Mouse (Mus musculus) bone marrow, adult 2 months (tissue): ENCODE measurements around the gene Rps4x. TPM values are rescaled to one million over a fixed set of nuclear protein-coding genes. Genes with fewer than 3 reads are reported as not detected.
A peak's percentile ranks its signal among the peaks of the same experiment; 100 is the strongest.
"Not testable (repeated sequence)": the region's sequence is repeated elsewhere in the genome, so short reads cannot be mapped to it uniquely, and the experiment has no call there.

Experiments
- H3K27ac ChIP-seq: fragments of 200-500 bp; 2 replicates; pipeline ENCODE4 v1.5.1; 2012; ENCODE audit warnings: low read depth, mild to moderate bottlenecking, control low read depth, inconsistent platforms, low read length; ENCODE audit not compliant: control insufficient read depth, poor library complexity, insufficient read depth
- H3K4me1 ChIP-seq: fragments of 200-500 bp; 2 replicates; pipeline ENCODE4 v1.6.1; 2011; ENCODE audit warnings: low read length; ENCODE audit not compliant: control insufficient read depth, insufficient read depth
- H3K4me3 ChIP-seq: fragments of 200-500 bp; replicated peaks from 2 replicates; pipeline ENCODE3; 2011; ENCODE audit warnings: mild to moderate bottlenecking, low read depth, low read length, control low read depth; ENCODE audit not compliant: control insufficient read depth
- CTCF ChIP-seq: fragments of 200-500 bp; IDR thresholded peaks from 2 replicates; pipeline ENCODE4 v1.5.1; 2011; ENCODE audit warnings: low read length, control low read depth; ENCODE audit not compliant: control insufficient read depth, insufficient read depth
- POLR2A ChIP-seq: fragments of 200-500 bp; IDR thresholded peaks from 2 replicates; pipeline ENCODE4 v1.6.1; 2011; ENCODE audit warnings: low read depth, mild to moderate bottlenecking, control low read depth, low read length, borderline replicate concordance; ENCODE audit not compliant: control insufficient read depth
- WGBS: fragments of 180-500 bp; shearing (Covaris S2); methylation state at CpG from one replicate; pipeline ENCODE4 v1.1.7; 2018; 5-methylcytosine and 5-hydroxymethylcytosine counted together
- polyA plus RNA-seq: library from polyadenylated mRNA; stranded (reverse); fragments of >200 nt; gene quantifications from 2 replicates; pipeline ENCODE4 v1.2.4, GENCODE M21; 2011; ENCODE audit warnings: low replicate concordance; ENCODE audit not compliant: missing spikeins, insufficient read depth, insufficient read length

The Rps4x gene
- 1,000 and 1,371 TPM in 2 replicates for polyA plus RNA-seq

DNA sequence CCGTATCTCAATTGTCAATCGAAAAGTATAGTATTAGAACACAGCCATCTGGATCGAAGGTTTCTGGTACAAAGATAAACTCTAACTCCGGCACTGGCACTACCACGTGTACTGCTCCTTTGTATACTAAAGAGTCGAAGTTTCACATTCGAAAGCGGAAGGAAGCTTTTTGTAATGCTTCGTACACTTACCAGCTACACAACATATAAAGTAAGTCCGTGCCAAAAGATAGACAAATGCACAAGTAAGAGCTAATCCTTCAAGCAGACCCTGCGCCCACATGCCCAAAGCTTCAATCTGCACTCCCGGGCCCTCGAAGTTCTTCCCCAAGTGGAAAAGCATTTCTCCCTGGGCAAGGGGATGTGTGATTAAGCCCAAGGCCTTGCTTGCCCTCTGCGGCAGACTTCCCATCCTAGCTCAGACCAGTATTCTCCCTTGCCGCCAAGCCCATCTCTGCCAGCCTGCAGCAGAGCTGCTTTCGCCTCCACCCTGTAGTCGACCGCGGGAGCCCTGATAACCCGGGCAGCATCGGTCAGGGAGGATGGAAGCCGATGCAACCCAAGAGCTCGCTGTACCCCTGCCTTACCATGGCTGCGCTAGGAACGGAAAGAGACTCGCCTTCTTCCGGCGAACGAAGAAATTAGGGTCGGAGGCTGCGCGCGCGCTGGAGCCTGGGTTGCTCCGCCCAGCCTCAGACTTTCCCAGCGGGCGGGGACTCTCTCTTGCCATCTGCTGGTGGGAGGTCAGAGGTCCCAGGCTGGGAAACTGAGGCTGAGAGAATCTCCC, at the start of gene Rps4x:
Gene Rps4x (minus strand): TSS at position 683 of the 786 bp plus-strand sequence.
- peak within 1 kb of the TSS; percentile 79 for H3K27ac ChIP-seq
- TF ChIP-seq POLR2A (peak; percentile 78; the same call in 1 of the 2 replicates), CTCF (peak; percentile 68)
- WGBS: 11% methylated on average over 37 of the region's 37 CpGs
- no peaks in the 10 kb centered on the region for H3K4me1 ChIP-seq
- H3K4me3 ChIP-seq: peak within 1 kb of the TSS; percentile 68

DNA sequence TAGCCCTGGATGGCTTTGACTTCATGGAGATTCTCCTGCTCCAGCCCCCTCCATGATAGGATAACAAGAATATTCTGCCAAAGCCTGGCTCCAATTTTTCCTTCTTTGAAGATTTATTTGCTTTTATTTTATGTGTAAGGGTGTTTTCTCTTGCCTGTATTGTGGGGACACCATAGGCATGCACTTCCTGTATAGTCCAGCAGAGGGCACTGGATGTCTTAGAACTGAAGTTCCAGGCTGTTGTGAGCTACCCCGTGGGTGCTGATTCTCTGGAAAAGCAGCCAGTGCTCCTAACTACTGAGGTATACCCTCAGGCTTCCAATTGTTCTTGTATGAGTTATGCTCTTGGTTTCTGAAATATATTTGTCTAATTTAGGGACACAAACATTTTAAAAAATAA, 29.9 kb upstream of the Rps4x start:
- H3K4me3 ChIP-seq: no peak overlapping the region

GRCm38 (mm10) chrX:102215356-102215755, 26.2 kb upstream of the Rps4x start:
- 59% methylated on average over 9 of the region's 9 CpGs for WGBS

More for the DNA sequence above, 29.9 kb upstream of the Rps4x start:
- TF ChIP-seq POLR2A: no peak
- peak; percentile 40; the same call in 1 of the 2 replicates for TF ChIP-seq CTCF
- no peak overlapping the region for H3K27ac ChIP-seq
- 11% methylated on average over 1 of the region's 1 CpGs for WGBS
- H3K4me1 ChIP-seq: no peaks in the 10 kb centered on the region

DNA sequence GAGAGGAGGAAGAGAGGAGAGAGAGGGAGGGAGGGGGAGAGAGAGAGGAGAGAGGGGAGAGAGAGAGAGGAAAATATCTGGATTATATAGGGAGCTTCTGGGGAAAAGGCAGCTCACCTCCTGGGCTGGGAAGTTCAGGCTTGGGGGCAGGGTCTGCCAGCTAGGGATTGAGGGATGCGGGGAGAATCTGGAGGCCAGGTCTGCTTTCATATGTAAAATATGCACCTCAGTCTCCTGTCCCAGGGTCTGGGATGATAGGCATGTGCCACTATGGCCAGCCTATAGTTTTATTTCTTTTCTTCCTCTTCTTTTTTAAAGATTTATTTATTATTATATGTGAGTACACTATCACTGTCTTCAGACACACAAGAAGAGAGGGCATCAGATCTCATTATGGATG, 1.6 kb upstream of the Rps4x start:
- Histone ChIP-seq H3K4me1 (no peaks in the 10 kb centered on the region), H3K27ac (no peak overlapping the region), H3K4me3 (no peak overlapping the region)
- 80% methylated on average over 1 of the region's 1 CpGs for WGBS
- no peak for TF ChIP-seq CTCF
- no peak for TF ChIP-seq POLR2A

More at GRCm38 (mm10) chrX:102215356-102215755, 26.2 kb upstream of the Rps4x start:
- not testable (repeated sequence) for H3K4me1 ChIP-seq, H3K27ac ChIP-seq, H3K4me3 ChIP-seq
- peak; percentile 36; the same call in 1 of the 2 replicates for TF ChIP-seq CTCF

DNA sequence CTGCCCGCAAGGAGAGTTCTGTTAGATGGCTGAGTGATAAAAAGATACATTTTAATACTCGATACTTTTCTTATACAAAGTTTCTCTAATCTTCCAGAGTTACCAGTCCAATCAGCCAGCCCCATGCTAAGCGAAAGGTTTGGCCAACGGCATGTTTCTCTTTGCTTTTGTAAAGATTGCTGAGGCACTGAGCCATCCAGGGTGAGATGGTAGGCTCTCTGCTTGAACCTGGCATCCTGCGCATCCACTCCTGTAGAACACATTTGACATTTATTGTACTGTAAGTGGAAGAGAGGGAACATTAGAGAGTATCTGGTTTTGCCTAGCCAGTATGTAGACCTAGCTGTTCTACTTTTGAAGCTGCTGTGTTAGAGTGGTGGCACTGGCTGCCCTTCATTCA, 387 bp upstream of the Rps4x start:
- Histone ChIP-seq H3K4me3 (no peak overlapping the region), H3K27ac (no peak overlapping the region), H3K4me1 (no peaks in the 10 kb centered on the region)
- TF ChIP-seq CTCF: no peak
- no peak for TF ChIP-seq POLR2A
- 34% methylated on average over 5 of the region's 5 CpGs for WGBS

DNA sequence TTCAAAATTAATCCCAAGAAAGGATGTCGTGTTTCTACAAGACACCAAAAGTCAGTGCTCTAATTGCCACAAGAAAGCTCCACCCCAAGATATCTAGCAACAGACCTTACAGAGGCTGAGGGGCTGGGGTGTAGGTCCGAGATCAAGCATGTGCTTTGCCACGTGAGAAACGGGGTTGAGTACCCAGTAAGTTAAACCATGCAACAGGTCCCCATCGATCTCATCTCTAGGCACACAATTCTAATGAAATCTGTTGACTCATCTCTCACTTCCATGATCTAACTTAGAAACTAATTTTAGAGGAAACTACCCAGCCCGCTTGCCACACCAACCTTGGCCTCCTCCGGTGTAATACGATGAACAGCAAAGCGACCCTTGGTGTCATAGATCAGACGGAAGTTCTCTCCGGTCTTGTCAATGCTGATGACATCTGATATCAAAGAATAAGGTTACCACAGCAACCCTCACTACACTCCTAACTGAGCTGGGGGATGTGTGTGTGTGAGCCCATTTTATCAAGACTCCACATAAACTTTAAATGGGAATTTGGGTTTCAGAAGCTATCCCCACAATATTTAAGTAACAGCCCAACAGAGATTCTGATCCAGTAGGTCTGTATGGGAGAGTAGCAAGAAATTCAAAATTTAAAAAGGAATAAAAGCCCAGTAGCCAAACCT, 2.0 kb downstream of the Rps4x start:
- no peak for TF ChIP-seq CTCF
- TF ChIP-seq POLR2A: no peak
- no peaks in the 10 kb centered on the region for H3K4me1 ChIP-seq
- peak overlapping the region; percentile 9 for H3K4me3 ChIP-seq
- H3K27ac ChIP-seq: no peak overlapping the region
- 24% methylated on average over 11 of the region's 11 CpGs for WGBS

DNA sequence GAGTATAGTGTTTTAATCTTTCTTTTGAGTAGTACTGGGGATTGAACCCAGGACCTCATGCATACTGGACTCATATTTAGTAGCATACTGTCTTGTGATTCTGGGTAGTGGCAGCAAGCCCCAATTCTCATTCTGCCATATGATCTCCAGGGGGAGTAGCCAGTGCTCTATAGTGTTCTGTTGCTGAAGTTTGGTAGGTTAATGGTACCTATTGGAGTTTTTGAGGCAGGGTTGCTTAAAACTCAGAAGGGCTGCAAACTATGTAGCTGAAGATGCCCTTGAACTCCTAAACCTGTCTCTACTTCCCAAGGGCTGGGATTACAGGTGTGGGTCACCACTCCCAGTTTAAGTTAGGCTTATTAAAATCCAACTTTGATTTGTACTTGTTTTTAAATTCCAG, 6.6 kb downstream of the Rps4x start:
- no peak overlapping the region for H3K4me3 ChIP-seq
- TF ChIP-seq POLR2A (no peak), CTCF (no peak)
- H3K27ac ChIP-seq: no peak overlapping the region
- no peaks in the 10 kb centered on the region for H3K4me1 ChIP-seq

DNA sequence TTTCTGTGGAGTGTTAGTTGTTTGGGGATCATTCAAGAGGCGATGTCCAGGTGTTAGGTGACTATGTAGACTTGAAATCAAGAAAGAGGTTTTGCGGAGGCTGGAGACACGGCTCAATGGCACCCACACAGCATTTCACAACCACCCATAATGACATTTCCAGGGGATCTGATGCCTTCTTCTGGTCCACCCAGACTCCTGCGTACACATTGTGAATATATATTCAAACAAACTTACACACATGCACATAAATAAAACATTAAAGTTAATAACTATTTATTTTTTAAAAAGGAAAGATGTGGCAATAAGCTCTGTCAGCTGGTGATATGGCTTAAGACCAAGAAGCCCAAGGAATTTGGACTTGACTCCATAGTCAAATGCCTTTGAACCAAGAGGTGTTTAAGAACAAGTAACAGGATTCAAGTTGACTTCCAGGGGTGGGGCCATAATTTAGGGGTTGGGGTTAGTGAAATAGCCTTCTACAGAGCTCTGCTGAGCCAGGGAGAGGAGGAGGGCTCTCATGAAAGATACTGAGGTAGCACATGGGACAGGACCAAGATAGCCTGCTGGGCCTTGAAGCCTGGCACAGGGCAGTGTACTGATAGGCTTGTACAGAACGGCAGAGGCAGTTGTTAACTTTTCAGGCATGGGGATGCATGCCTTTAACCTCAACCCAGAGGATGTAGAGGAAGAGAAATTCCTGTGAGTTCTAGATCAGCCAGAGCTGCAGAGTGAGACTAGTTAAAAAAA, 13.5 kb downstream of the Rps4x start:
- Histone ChIP-seq H3K4me1 (no peaks in the 10 kb centered on the region), H3K27ac (no peak overlapping the region), H3K4me3 (no peak overlapping the region)
- WGBS: 79% methylated on average over 5 of the region's 5 CpGs
- TF ChIP-seq CTCF (no peak), POLR2A (no peak)
